Mouse (Mus musculus) retina, postnatal 1 day (tissue): Measurements from ENCODE around the gene Tas2r102.

Experiments used
- DNase-seq: peaks from one replicate; pipeline ENCODE4 v3.0.0-alpha.2; 2012

The Tas2r102 gene

DNA sequence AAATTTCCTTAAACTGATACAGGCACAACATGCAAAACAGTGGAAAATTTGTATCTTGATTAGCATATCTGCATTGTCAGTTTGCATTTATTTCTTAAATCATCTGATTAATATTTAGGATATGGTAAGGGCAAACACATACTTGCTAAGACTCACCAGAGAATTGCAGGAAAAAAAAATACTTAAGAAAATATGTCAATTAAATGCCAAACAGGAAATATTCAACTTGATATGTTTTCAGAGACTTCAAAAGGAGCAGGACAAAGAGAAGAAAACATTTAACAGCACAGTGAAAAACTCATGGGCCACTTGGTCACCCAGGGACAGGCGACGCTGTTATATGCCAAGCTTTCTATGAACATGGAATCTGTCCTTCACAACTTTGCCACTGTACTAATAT lies at the start of gene Tas2r102:
Gene Tas2r102, plus strand, starts transcription at position 301 of the 400 bp plus-strand sequence.
- DNase-seq = no peak

DNA sequence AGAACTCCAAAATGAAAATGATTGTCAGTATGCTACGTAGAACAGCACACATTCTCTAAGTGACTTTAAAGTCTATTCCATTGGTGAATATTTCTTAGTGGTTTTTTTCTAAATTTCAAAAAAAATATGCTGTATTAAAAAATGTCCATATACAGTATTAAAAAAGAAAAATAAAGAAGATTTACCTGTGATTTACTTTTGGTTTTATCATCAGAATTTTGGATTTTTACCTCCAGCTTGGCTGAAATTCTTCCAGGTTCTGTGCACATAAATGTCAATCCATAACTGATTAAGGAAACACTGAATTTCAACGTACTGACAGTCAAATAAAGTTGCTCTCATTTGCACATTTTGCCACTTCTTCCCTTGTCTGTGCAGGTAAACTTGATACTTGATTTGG lies 24.0 kb upstream of the Tas2r102 start, which contains the start of gene Tas2r115:
Gene Tas2r115, minus strand, starts transcription at position 101 of the 400 bp plus-strand sequence.
- DNase-seq = no peak

DNA sequence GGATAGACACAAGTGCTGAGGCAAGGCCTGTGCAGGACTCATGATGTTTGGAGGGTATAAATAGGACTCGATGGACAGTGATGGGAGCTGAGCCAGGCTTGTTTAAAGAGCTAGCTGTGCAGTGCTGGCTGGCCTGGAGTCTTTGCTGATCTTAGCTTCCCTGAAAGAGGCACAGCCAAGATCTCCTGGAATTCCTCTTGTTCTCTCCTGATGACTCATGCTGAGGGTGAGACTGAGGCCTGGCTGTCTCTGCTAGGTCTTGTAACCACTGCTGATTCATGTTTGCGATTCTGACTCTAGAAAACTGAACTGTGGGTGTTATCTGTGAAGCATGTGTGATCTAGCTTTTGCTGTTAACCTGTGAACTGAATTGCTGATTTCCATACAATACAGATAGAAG lies 11.7 kb upstream of the Tas2r102 start:
- DNase-seq = no peak

DNA sequence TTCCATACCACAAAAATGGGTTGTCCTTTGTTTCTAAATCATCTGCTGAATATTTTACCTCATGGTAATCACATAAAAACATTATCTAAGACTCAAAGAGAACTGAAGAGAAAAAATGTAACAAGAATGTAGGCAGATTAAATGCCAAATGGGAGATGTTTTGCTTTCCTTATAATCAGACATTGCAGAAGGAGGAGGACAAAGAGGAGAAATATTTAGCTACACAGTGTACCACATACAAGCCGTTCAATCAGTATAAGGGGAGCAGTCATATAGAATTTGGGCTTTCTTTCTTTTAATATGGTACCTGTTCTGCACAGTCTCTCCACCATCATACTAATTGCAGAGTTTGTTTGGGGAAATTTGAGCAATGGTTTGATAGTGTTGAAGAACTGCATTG lies 7.5 kb upstream of the Tas2r102 start, which contains the start of gene Tas2r124:
Gene Tas2r124, plus strand, starts transcription at position 301 of the 400 bp plus-strand sequence.
- no peak for DNase-seq

DNA sequence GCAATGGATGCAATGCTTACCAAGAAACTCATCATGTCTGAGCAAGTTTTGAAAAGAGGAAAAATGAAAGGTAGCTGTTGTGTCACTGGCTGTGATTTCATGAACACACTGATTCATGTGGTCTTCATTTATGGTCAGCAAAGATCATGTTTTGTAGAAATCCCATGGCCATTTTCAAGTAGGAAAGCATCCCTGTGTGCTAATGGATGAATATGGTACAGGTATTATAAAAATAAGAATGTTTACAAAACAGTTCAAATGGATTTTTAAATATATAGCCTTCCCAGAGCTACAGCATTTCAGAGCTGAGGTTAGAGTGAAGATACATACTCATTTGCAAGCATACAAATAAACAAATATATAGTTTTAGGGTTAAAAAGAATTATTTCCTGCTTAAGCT lies 16.1 kb downstream of the Tas2r102 start, which contains the start of gene Tas2r136:
Gene Tas2r136, minus strand, starts transcription at position 101 of the 400 bp plus-strand sequence.
- no peak for DNase-seq

DNA sequence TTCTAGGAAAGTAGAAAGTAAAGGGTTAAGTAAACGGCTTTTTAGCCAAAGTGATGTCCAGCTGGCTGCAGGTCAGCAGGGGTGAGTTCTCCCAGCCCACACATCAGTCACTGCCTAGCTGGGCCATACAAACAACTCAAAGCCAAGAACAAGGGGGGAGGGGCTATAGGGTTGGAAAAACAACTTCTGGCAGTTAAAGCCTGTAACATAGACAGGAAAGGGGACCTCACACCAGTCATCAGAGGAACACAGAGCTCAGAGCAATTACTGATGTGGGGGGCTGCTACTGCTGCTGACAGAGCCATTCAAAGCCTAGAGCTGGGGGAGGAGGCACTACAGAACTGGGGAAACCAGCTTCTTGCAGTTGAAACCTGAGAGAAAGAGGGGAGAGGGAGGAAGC lies 33.5 kb downstream of the Tas2r102 start:
- no peak for DNase-seq

DNA sequence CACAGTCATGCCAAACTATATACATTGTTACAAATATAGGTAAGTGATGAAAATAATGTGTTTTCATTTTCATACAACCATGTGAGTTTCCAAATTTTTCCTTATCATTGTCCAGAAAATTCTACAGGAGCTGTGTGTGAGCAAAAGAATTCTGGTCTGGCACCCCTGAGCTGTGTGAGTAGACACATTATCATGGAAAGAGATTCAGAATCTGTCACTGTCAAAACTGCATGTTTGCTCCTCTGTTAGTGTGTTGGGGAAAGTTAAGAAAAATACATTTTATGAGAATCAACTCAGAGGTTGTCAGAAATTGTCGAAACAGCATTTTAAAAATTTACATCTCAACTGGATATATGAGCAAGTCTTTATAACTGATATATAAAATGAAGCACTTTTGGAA lies 40.6 kb downstream of the Tas2r102 start, which contains the start of gene Tas2r117:
Gene Tas2r117, plus strand, starts transcription at position 301 of the 400 bp plus-strand sequence.
- no peak for DNase-seq
